Mouse (Mus musculus): ENCODE measurements at regions not wholly inside any gene's neighbourhood (a gene's known extent, or its start where the extent isn't known, plus 50 kb on each side); places are given as distances from the start of the nearest gene placed in this dataset.
A peak's percentile ranks its signal among the peaks of the same experiment; 100 is the strongest.

- WGBS = 42% methylated on average over 10 of the region's 10 CpGs
- no peak overlapping the region for H3K27ac ChIP-seq
- no peak overlapping the region for H3K4me3 ChIP-seq (replicated peaks; ENCODE audit: low read depth, low read length)
- H3K9ac ChIP-seq (ENCODE audit: low read depth, low read length) = 0 out of 2 replicates have a peak overlapping the region, but pooled peaks have one; percentile 13
- no peak for TF ChIP-seq CTCF (IDR thresholded peaks at IDR 0.05; ENCODE audit: low read depth)
- H3K27me3 ChIP-seq (ENCODE audit: insufficient read depth, low read length) = no peaks in the 10 kb centered on the region
- no peak overlapping the region for H3K4me2 ChIP-seq (ENCODE audit: low read length)
- H3K36me3 ChIP-seq (ENCODE audit: insufficient read depth, low read length) = no peaks in the 10 kb centered on the region
- peak; percentile 71 for DNase-seq (ENCODE audit: low spot score)
- no peaks in the 10 kb centered on the region for H3K9me3 ChIP-seq (replicated peaks; ENCODE audit: low read length)
- 0 out of 2 replicates have a peak, but pooled peaks cover 8% of the 10 kb centered on the region for H3K4me1 ChIP-seq (replicated peaks; ENCODE audit: insufficient read depth, low read length)
- peak; percentile 79 for ATAC-seq (replicated peaks; ENCODE audit: low FRiP score, low read depth)
These were observed 61.1 kb upstream of the Cers6 start for GRCm38 (mm10) chr2:68799993-68800740.

GRCm38 (mm10) chr2:68804117-68804516 lies 57.1 kb upstream of the Cers6 start:
- H3K4me1 ChIP-seq (replicated peaks; ENCODE audit: insufficient read depth, low read length) = 0 out of 2 replicates have a peak, but pooled peaks cover 4% of the 10 kb centered on the region
- no peak overlapping the region for H3K4me3 ChIP-seq (replicated peaks; ENCODE audit: low read depth, low read length)
- ATAC-seq (replicated peaks; ENCODE audit: low FRiP score, low read depth) = no peak
- no peak overlapping the region for H3K27ac ChIP-seq
- TF ChIP-seq CTCF (IDR thresholded peaks at IDR 0.05; ENCODE audit: low read depth) = no peak
- H3K9ac ChIP-seq (ENCODE audit: low read depth, low read length) = no peak overlapping the region
- no peak overlapping the region for H3K4me2 ChIP-seq (ENCODE audit: low read length)
- no peak for DNase-seq (ENCODE audit: low spot score)
- 88% methylated on average over 6 of the region's 6 CpGs for WGBS
- no peaks in the 10 kb centered on the region for H3K27me3 ChIP-seq (ENCODE audit: insufficient read depth, low read length)
- no peaks in the 10 kb centered on the region for H3K36me3 ChIP-seq (ENCODE audit: insufficient read depth, low read length)
- H3K9me3 ChIP-seq (replicated peaks; ENCODE audit: low read length) = no peaks in the 10 kb centered on the region

GRCm38 (mm10) chr2:68805866-68806265 lies 55.4 kb upstream of the Cers6 start:
- no peak for TF ChIP-seq CTCF (IDR thresholded peaks at IDR 0.05; ENCODE audit: low read depth)
- Histone ChIP-seq H3K36me3 (ENCODE audit: insufficient read depth, low read length) (no peaks in the 10 kb centered on the region), H3K27me3 (ENCODE audit: insufficient read depth, low read length) (no peaks in the 10 kb centered on the region), H3K9ac (ENCODE audit: low read depth, low read length) (no peak overlapping the region), H3K27ac (no peak overlapping the region), H3K4me2 (ENCODE audit: low read length) (no peak overlapping the region), H3K9me3 (replicated peaks; ENCODE audit: low read length) (no peaks in the 10 kb centered on the region), H3K4me3 (replicated peaks; ENCODE audit: low read depth, low read length) (no peak overlapping the region), H3K4me1 (replicated peaks; ENCODE audit: insufficient read depth, low read length) (no peaks in the 10 kb centered on the region)
- DNase-seq (ENCODE audit: low spot score) (peak; percentile 89), ATAC-seq (replicated peaks; ENCODE audit: low FRiP score, low read depth) (peak; percentile 63; the same call in 1 of the 2 replicates)
- 20% methylated on average over 3 of the region's 3 CpGs for WGBS

- Histone ChIP-seq H3K4me3 (replicated peaks; ENCODE audit: low read depth, low read length) (no peak overlapping the region), H3K27ac (0 out of 2 replicates have a peak overlapping the region, but pooled peaks have one; percentile 25), H3K9ac (ENCODE audit: low read depth, low read length) (no peak overlapping the region), H3K9me3 (replicated peaks; ENCODE audit: low read length) (no peaks in the 10 kb centered on the region), H3K4me1 (replicated peaks; ENCODE audit: insufficient read depth, low read length) (no peaks in the 10 kb centered on the region), H3K27me3 (ENCODE audit: insufficient read depth, low read length) (no peaks in the 10 kb centered on the region), H3K36me3 (ENCODE audit: insufficient read depth, low read length) (no peaks in the 10 kb centered on the region), H3K4me2 (ENCODE audit: low read length) (peak overlapping the region; percentile 13; the same call in 1 of the 2 replicates)
- DNase-seq (ENCODE audit: low spot score) (no peak), ATAC-seq (replicated peaks; ENCODE audit: low FRiP score, low read depth) (no peak)
- 34% methylated on average over 10 of the region's 10 CpGs for WGBS
- no peak for TF ChIP-seq CTCF (IDR thresholded peaks at IDR 0.05; ENCODE audit: low read depth)
These were observed 54.8 kb upstream of the Cers6 start for GRCm38 (mm10) chr2:68806311-68806895.
